Mouse (Mus musculus) CH12.LX (cell line): ENCODE data around the gene Nemp1. TPM values are rescaled to one million over a fixed set of nuclear protein-coding genes. Genes with fewer than 3 reads are reported as not detected.

Experiments used
- DNase-seq: peaks from one replicate; pipeline ENCODE4 v3.0.0-alpha.2; 2013; ENCODE audit errors: extremely low read depth
- H3K27ac ChIP-seq: 2 replicates; pipeline ENCODE4 v1.5.1; 2012; ENCODE audit warnings: low read depth, mild to moderate bottlenecking, control low read depth, moderate library complexity; ENCODE audit not compliant: insufficient read depth
- H3K27me3 ChIP-seq: replicated peaks from 2 replicates; pipeline ENCODE3; 2012; ENCODE audit warnings: inconsistent platforms
- H3K36me3 ChIP-seq, 2 experiments: replicated peaks in 1 of 2; 2 replicates each; pipeline versions ENCODE3 to v1.6.1; 2012; ENCODE audit warnings: inconsistent platforms in 1 of 2, low read length in 1 of 2, mild to moderate bottlenecking in 1 of 2, mixed read lengths in 1 of 2, moderate library complexity in 1 of 2; ENCODE audit not compliant: control insufficient read depth in 1 of 2, insufficient read depth in 1 of 2
- H3K4me1 ChIP-seq, 2 experiments: 2 replicates each; pipeline ENCODE4 v1.6.1; 2012; ENCODE audit warnings: inconsistent platforms in 1 of 2, moderate library complexity in 1 of 2; ENCODE audit not compliant: insufficient read depth in 2 of 2, control insufficient read depth in 1 of 2
- H3K4me2 ChIP-seq: 2 replicates; pipeline ENCODE4 v1.6.1; 2012; ENCODE audit warnings: low read depth, mild to moderate bottlenecking, control low read depth; ENCODE audit not compliant: poor library complexity, insufficient read depth, severe bottlenecking
- H3K4me3 ChIP-seq, 3 experiments: fragments of 150-350 bp in 1 of 3; sonication (generic) in 1 of 3; replicated peaks in 1 of 3; 2 replicates each; pipeline versions ENCODE3 to v1.5.1; 2011 to 2012; ENCODE audit warnings: low read depth in 2 of 3, low read length in 2 of 3, mild to moderate bottlenecking in 2 of 3, moderate library complexity in 2 of 3, control low read depth in 1 of 3, improper control_type of control experiment in 1 of 3, inconsistent platforms in 1 of 3, mixed read lengths in 1 of 3; ENCODE audit not compliant: poor library complexity in 1 of 3
- H3K79me2 ChIP-seq: replicated peaks from 2 replicates; pipeline ENCODE4 v1.6.1; 2012; ENCODE audit warnings: mild to moderate bottlenecking, moderate library complexity; ENCODE audit not compliant: control insufficient read depth, poor library complexity, insufficient read depth, severe bottlenecking; ENCODE audit errors: extremely low read depth
- H3K9ac ChIP-seq: 2 replicates; pipeline ENCODE4 v1.6.1; 2012; ENCODE audit warnings: low read depth, mild to moderate bottlenecking, control low read depth, moderate library complexity; ENCODE audit not compliant: insufficient read depth
- H3K9me3 ChIP-seq: replicated peaks from 2 replicates; pipeline ENCODE3; 2012; ENCODE audit warnings: low read length, inconsistent platforms, mixed read lengths
- BHLHE40 ChIP-seq: IDR thresholded peaks from 2 replicates; pipeline ENCODE4 v1.6.1; 2011; ENCODE audit warnings: mild to moderate bottlenecking, low read depth, low read length, improper control_type of control experiment
- CHD1 ChIP-seq: IDR thresholded peaks from 2 replicates; pipeline ENCODE4 v1.6.1; 2012; ENCODE audit warnings: low read depth, low read length, improper control_type of control experiment, inconsistent platforms
- CTCF ChIP-seq, 2 experiments: IDR thresholded peaks in 1 of 2; conservative IDR thresholded peaks in 1 of 2; 2 replicates each; pipeline ENCODE4 v1.5.1; 2011 to 2012; ENCODE audit warnings: low read depth in 2 of 2, low read length in 2 of 2, improper control_type of control experiment in 1 of 2, inconsistent platforms in 1 of 2, mild to moderate bottlenecking in 1 of 2, moderate library complexity in 1 of 2
- HCFC1 ChIP-seq: IDR thresholded peaks from 2 replicates; pipeline ENCODE4 v1.6.1; 2012; ENCODE audit warnings: low read depth, mild to moderate bottlenecking, inconsistent platforms, low read length, improper control_type of control experiment
- IRF4 ChIP-seq: IDR thresholded peaks from 2 replicates; pipeline ENCODE4 v1.6.1; 2014; ENCODE audit warnings: low read depth, mild to moderate bottlenecking, inconsistent platforms, low read length, improper control_type of control experiment
- JUND ChIP-seq: conservative IDR thresholded peaks from 2 replicates; pipeline ENCODE4 v1.6.1; 2011; ENCODE audit warnings: low read depth, low read length, improper control_type of control experiment
- MAX ChIP-seq: IDR thresholded peaks from 2 replicates; pipeline ENCODE4 v1.6.1; 2011; ENCODE audit warnings: low read length, improper control_type of control experiment
- NELFE ChIP-seq: IDR thresholded peaks from 2 replicates; pipeline ENCODE4 v1.6.1; 2011; ENCODE audit warnings: low read depth, low read length, improper control_type of control experiment
- PAX5 ChIP-seq: IDR thresholded peaks from 2 replicates; pipeline ENCODE4 v1.6.1; 2012; ENCODE audit warnings: low read length, inconsistent platforms, mixed read lengths
- POLR2A ChIP-seq: IDR thresholded peaks from 2 replicates; pipeline ENCODE4 v1.6.1; 2011; ENCODE audit warnings: low read depth, mild to moderate bottlenecking, improper control_type of control experiment, low read length
- POLR2AphosphoS2 ChIP-seq: IDR thresholded peaks from 2 replicates; pipeline ENCODE4 v1.6.1; 2011; ENCODE audit warnings: low read depth, low read length, improper control_type of control experiment
- RAD21 ChIP-seq: IDR thresholded peaks from 2 replicates; pipeline ENCODE4 v1.6.1; 2011; ENCODE audit warnings: low read depth, mild to moderate bottlenecking, low read length, improper control_type of control experiment, moderate library complexity
- SMC3 ChIP-seq: IDR thresholded peaks from 2 replicates; pipeline ENCODE4 v1.6.1; 2011; ENCODE audit warnings: low read depth, low read length, improper control_type of control experiment
- TBP ChIP-seq: conservative IDR thresholded peaks from 2 replicates; pipeline ENCODE4 v1.6.1; 2011; ENCODE audit warnings: low read depth, low read length, improper control_type of control experiment
- UBTF ChIP-seq: IDR thresholded peaks from 2 replicates; pipeline ENCODE4 v1.6.1; 2012; ENCODE audit warnings: low read depth, mild to moderate bottlenecking, inconsistent platforms, low read length, improper control_type of control experiment, moderate library complexity
- USF1 ChIP-seq: IDR thresholded peaks from 2 replicates; pipeline ENCODE4 v1.6.1; 2014; ENCODE audit warnings: low read depth, mild to moderate bottlenecking, inconsistent platforms, low read length, improper control_type of control experiment
- ZC3H11A ChIP-seq: IDR thresholded peaks from 2 replicates; pipeline ENCODE4 v1.6.1; 2012; ENCODE audit warnings: low read depth, mild to moderate bottlenecking, inconsistent platforms, low read length, improper control_type of control experiment
- ZMIZ1 ChIP-seq: IDR thresholded peaks from 2 replicates; pipeline ENCODE4 v1.6.1; 2012; ENCODE audit warnings: low read depth, mild to moderate bottlenecking, inconsistent platforms, low read length, improper control_type of control experiment
- dilution Hi-C: fragments of 300-500 bp; cut with MboI; formaldehyde crosslinking; loops from 2 replicates; pipeline ENCODE4 v1.14.3; 2020; ENCODE audit warnings: low sequenced_read_pairs; ENCODE audit not compliant: extremely low pct_unique_long_range_greater_than_20kb, extremely low pct_ligation_motif_present
- in situ Hi-C: fragments of 300-500 bp; cut with MboI; formaldehyde crosslinking; loops from 3 replicates; pipeline ENCODE4 v1.14.3; 2019; ENCODE audit warnings: low sequenced_read_pairs, low pct_ligation_motif_present, low pct_unique_long_range_greater_than_20kb, mixed read lengths
- polyA plus RNA-seq: library from polyadenylated mRNA; unstranded; fragments of >175 nt; gene quantifications from 2 replicates; pipeline ENCODE4 v1.2.1, GENCODE M21; 2012; ENCODE audit warnings: low read depth; ENCODE audit not compliant: insufficient read length
- total RNA-seq, 2 experiments: library from RNA; depleted of rRNA; stranded (reverse); fragments of 300-350 nt in 1 of 2; fragments of >200 nt in 1 of 2; gene quantifications; 2 replicates each; pipeline ENCODE4 v1.2.3; 2012 to 2014

Nemp1 gene
- total and polyA plus RNA-seq, 3 experiments, result 8.3 to 17.4 (median 13.2) TPM

DNA sequence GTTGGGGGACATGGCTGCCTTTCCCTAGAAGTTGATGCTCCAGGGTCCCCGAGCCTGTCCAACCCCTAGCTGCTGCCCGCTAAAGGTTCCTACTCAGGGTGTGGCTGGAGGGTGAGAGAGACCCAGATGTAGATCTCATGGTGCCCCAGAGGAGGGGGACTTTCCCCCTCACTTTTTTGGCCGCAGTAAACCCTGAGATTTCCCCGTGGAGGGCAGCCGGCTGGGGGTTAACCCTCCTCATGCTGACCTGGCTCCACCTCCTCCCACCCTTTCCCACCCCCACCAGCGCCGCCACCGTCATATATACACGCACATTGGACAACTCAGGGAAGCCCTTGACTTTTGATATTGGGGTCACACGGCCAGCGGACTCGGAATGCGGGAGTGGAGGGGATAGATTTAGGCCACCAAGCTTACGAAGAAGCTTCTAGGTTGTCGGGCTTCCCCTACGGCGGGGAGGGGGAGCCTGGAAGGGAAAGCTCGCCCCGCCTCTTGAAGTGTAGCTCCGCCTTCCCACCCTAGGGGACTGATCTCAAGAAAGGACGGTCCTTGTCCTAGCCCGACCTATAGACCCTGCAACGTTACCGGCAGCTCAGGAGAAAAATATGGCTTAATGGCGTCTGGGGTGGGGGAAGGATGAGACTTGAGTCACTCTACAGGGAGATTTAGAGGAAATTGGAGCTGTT, 23.0 kb upstream of the Nemp1 start (continued):
- TF ChIP-seq IRF4, result peak; percentile 27; the same call in 1 of the 2 replicates
- TF ChIP-seq USF1, result no peak
- TF ChIP-seq ZC3H11A, result no peak
- no peak for TF ChIP-seq RAD21
- TF ChIP-seq NELFE, result no peak

DNA sequence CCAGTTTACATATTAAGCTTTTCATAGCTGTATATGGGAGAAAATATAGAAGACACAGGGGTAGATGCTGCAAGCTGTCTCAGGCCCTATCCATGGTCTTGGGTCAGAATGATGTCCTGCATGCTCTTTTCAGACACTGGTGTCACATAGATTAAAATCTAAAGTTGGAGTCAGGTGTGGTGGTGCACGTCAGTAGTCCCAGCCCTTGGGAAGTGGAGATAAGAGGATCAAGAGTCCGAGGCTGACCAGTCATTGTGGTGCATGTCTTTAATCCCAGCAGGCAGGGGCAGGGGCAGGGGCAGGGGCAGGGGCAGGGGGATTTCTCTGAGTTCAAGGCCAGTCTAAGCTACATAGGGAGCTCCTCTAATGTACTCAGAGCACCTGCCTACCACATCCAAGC, 20.9 kb upstream of the Nemp1 start:
- Histone ChIP-seq H3K27me3 (no peaks in the 10 kb centered on the region), H3K9ac (no peak overlapping the region), H3K36me3 (peaks cover 35 to 56% of the 10 kb centered on the region in 2 experiments), H3K4me2 (no peak overlapping the region), H3K27ac (no peak overlapping the region), H3K9me3 (no peaks in the 10 kb centered on the region), H3K79me2 (peaks cover 16% of the 10 kb centered on the region), H3K4me3 (no peak overlapping the region), H3K4me1 (peaks cover 10 to 40% of the 10 kb centered on the region in 2 experiments)
- DNase-seq, result no peak
- dilution Hi-C loops (no loop called here), in situ Hi-C loops (no loop called here)
- TF ChIP-seq MAX (no peak), UBTF (no peak), CTCF (conservative IDR thresholded peaks at IDR 0.05 in 1 of 2, IDR thresholded peaks at IDR 0.05 in 1 of 2; ENCODE audit: low read depth in 2 of 2, low read length in 2 of 2) (no peak), SMC3 (no peak), ZC3H11A (no peak), POLR2A (no peak), USF1 (no peak), TBP (no peak), PAX5 (no peak), HCFC1 (no peak), BHLHE40 (no peak), JUND (no peak), ZMIZ1 (no peak), CHD1 (no peak), POLR2AphosphoS2 (no peak)
